Mouse (Mus musculus): ENCODE measurements around the gene Mxra7. TPM values are rescaled to one million over a fixed set of nuclear protein-coding genes. Genes with fewer than 3 reads are reported as not detected.

The Mxra7 gene
- polyA plus RNA-seq, 1 experiment, result 8.6 TPM

DNA sequence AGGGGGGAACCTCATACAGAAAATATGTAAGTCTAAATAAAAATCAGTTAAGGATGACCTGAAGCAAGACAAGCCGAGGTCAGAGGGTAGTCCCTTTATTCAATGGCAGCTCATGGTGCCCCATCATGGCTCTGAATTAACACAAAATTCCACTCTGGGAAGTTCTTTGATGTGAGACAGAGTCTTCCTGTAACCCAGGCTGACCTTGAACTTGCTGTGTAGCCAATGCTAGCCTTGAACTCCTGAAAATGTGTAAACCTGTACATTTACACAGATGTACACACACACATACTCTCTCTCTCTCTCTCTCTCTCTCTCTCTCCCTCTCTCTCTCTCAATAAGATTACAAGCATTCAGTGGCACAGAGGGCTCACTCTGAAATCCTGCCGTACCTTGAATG lies 62.9 kb downstream of the Mxra7 start:
- no peak overlapping the region for H3K27ac ChIP-seq (ENCODE audit: control insufficient read depth, insufficient read depth, low read length)
- H3K27me3 ChIP-seq (ENCODE audit: control insufficient read depth, insufficient read depth, low read length), result no peaks in the 10 kb centered on the region
- WGBS, result 94% methylated on average over 2 of the region's 2 CpGs
- no peaks in the 10 kb centered on the region for H3K4me1 ChIP-seq (replicated peaks; ENCODE audit: control insufficient read depth, insufficient read depth, low read length)
- TF ChIP-seq CTCF (IDR thresholded peaks at IDR 0.05; ENCODE audit: borderline replicate concordance, control insufficient read depth, extremely low read depth, insufficient read depth, low read length, poor library complexity) (no peak), POLR2A (IDR thresholded peaks at IDR 0.05; ENCODE audit: control insufficient read depth, extremely low read depth, insufficient read depth, low read length, poor library complexity) (no peak)
- no peaks in the 10 kb centered on the region for H3K36me3 ChIP-seq (ENCODE audit: control insufficient read depth, insufficient read depth, low read length)
- DNase-seq, result no peak
- H3K4me3 ChIP-seq (ENCODE audit: control insufficient read depth, insufficient read depth, low read length), result no peak overlapping the region

DNA sequence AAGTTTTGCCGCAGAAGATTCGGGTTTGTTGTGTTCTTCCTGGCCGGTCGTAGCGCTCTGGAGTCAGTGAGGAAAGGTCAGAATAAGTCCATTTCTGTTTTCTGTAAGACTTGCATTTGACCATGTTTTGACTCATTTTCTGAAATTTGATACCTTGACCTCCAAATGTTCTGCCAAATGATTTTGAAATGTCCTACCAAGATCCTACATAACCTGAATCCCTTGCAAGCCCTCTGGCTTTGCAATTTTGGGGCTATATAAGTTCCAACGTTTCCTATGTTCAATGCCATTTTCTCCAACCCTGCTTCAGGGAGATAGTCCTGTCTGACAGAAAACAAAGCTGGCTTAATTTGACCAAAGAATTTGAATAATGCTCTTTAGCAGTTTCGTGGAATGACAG lies 63.5 kb downstream of the Mxra7 start:
- Histone ChIP-seq H3K4me1 (replicated peaks; ENCODE audit: control insufficient read depth, insufficient read depth, low read length) (no peaks in the 10 kb centered on the region), H3K27me3 (ENCODE audit: control insufficient read depth, insufficient read depth, low read length) (no peaks in the 10 kb centered on the region), H3K27ac (ENCODE audit: control insufficient read depth, insufficient read depth, low read length) (no peak overlapping the region), H3K36me3 (ENCODE audit: control insufficient read depth, insufficient read depth, low read length) (no peaks in the 10 kb centered on the region), H3K4me3 (ENCODE audit: control insufficient read depth, insufficient read depth, low read length) (no peak overlapping the region)
- TF ChIP-seq CTCF (IDR thresholded peaks at IDR 0.05; ENCODE audit: borderline replicate concordance, control insufficient read depth, extremely low read depth, insufficient read depth, low read length, poor library complexity) (no peak), POLR2A (IDR thresholded peaks at IDR 0.05; ENCODE audit: control insufficient read depth, extremely low read depth, insufficient read depth, low read length, poor library complexity) (no peak)
- DNase-seq, result no peak
- WGBS, result 94% methylated on average over 7 of the region's 7 CpGs

DNA sequence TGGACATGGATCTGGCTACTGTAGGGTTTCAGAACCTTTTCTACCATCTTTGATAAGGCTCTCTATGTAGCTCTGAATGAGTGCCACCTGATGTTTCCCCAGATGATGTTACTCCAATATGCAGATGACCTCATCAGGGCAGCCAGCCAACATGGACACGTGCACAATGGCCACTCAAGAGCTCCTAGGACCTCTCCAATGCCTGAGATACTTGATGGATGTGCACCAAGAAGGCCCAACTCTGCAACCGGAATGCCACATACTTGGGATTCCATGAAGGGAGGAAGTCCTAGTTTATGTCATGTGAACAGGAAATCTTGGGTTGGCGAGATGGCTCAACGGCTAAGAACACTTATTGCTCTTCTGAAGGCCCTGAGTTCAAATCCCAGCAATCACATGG lies 72.7 kb downstream of the Mxra7 start:
- Histone ChIP-seq H3K27me3 (ENCODE audit: control insufficient read depth, insufficient read depth, low read length) (no peaks in the 10 kb centered on the region), H3K4me1 (replicated peaks; ENCODE audit: control insufficient read depth, insufficient read depth, low read length) (peaks cover 6% of the 10 kb centered on the region; the same call in 1 of the 2 replicates), H3K4me3 (ENCODE audit: control insufficient read depth, insufficient read depth, low read length) (no peak overlapping the region), H3K27ac (ENCODE audit: control insufficient read depth, insufficient read depth, low read length) (no peak overlapping the region), H3K36me3 (ENCODE audit: control insufficient read depth, insufficient read depth, low read length) (no peaks in the 10 kb centered on the region)
- WGBS, result 90% methylated on average over 4 of the region's 4 CpGs
- TF ChIP-seq CTCF (IDR thresholded peaks at IDR 0.05; ENCODE audit: borderline replicate concordance, control insufficient read depth, extremely low read depth, insufficient read depth, low read length, poor library complexity), result no peak
- TF ChIP-seq POLR2A (IDR thresholded peaks at IDR 0.05; ENCODE audit: control insufficient read depth, extremely low read depth, insufficient read depth, low read length, poor library complexity), result no peak
- no peak for DNase-seq

DNA sequence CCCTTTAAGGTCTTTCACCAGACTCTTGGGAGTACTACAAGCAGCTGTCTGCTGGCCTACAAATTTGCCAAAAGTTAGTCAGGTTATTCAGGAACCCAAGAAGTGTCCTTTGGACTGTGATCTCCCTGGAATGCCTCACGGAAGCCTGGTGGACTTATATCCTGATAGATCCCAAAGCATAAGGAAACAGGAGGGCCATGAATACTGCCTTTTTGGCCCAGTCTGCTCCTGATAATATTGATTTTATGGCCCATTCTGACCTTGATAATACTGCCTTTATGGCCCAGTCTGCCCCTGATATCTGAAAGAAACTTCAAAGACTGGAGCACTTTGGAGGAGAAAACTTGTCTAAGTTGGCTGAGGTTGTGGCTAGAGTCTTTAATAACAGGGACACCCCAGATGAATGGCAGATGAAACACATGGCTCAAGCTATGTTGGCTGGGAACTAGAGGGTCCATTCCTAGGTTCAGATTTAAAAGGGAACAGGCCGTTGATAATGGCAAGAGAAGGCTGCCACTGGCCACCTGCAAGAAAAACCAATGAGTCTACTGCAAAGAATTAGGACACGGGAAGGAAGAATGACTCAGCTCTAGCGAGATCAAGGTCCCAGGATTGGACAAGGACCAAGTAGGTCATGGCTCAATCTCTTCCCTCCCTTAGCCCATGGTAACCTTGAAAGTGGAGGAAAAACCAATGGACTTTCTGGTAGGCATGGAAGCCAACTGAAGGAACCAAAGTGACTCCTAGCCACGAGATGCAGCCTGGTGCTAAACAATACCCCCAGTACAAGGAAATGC lies 74.0 kb downstream of the Mxra7 start:
- Histone ChIP-seq H3K27me3 (ENCODE audit: control insufficient read depth, insufficient read depth, low read length) (no peaks in the 10 kb centered on the region), H3K4me1 (replicated peaks; ENCODE audit: control insufficient read depth, insufficient read depth, low read length) (peaks cover 6% of the 10 kb centered on the region; the same call in 1 of the 2 replicates), H3K4me3 (ENCODE audit: control insufficient read depth, insufficient read depth, low read length) (no peak overlapping the region), H3K36me3 (ENCODE audit: control insufficient read depth, insufficient read depth, low read length) (no peaks in the 10 kb centered on the region), H3K27ac (ENCODE audit: control insufficient read depth, insufficient read depth, low read length) (no peak overlapping the region)
- 69% methylated on average over 5 of the region's 5 CpGs for WGBS
- no peak for DNase-seq
- TF ChIP-seq POLR2A (IDR thresholded peaks at IDR 0.05; ENCODE audit: control insufficient read depth, extremely low read depth, insufficient read depth, low read length, poor library complexity) (no peak), CTCF (IDR thresholded peaks at IDR 0.05; ENCODE audit: borderline replicate concordance, control insufficient read depth, extremely low read depth, insufficient read depth, low read length, poor library complexity) (no peak)

Other genes with a start within 250 kb of the Mxra7 start
- 26.5 and 27.1 TPM in 2 replicates for gene Ube2o, start 246.6 kb downstream of the Mxra7 start, polyA plus RNA-seq (2012; rRNA removed)
- gene Aanat, start 241.6 kb downstream of the Mxra7 start, polyA plus RNA-seq (2012; rRNA removed), result not detected in 2 replicates
- gene Rhbdf2, start 201.0 kb downstream of the Mxra7 start, polyA plus RNA-seq (2012; rRNA removed), result 40.8 and 44.4 TPM in 2 replicates
- gene Prcd, start 174.5 kb downstream of the Mxra7 start, polyA plus RNA-seq (2012; rRNA removed), result 0.36 and 0.97 TPM in 2 replicates
- 9.4 and 14.0 TPM in 2 replicates for gene Cygb, start 173.7 kb downstream of the Mxra7 start, polyA plus RNA-seq (2012; rRNA removed)
- 0.30 and 0.34 TPM in 2 replicates for gene St6galnac1, start 52.5 kb downstream of the Mxra7 start, polyA plus RNA-seq (2012; rRNA removed)
- 69.9 and 82.6 TPM in 2 replicates for gene Mettl23, start 15.2 kb upstream of the Mxra7 start, polyA plus RNA-seq (2012; rRNA removed)
- gene Jmjd6, start 15.4 kb upstream of the Mxra7 start, polyA plus RNA-seq (2012; rRNA removed), result 37.3 and 46.3 TPM in 2 replicates
- gene Mfsd11, start 24.4 kb upstream of the Mxra7 start, polyA plus RNA-seq (2012; rRNA removed), result 32.9 and 33.0 TPM in 2 replicates
- gene Srsf2, start 25.0 kb upstream of the Mxra7 start, polyA plus RNA-seq (2012; rRNA removed), result 1,171 and 1,772 TPM in 2 replicates
- 6.1 and 6.4 TPM in 2 replicates for gene Mgat5b, start 90.8 kb upstream of the Mxra7 start, polyA plus RNA-seq (2012; rRNA removed)

Measured in thymus, adult 2 months (tissue).